Mouse (Mus musculus): ENCODE data around the gene Zfp36l1.

Zfp36l1 gene

GRCm38 (mm10) chr12:80131359-80132249 is 18.8 kb upstream of the Zfp36l1 start:
- DNase-seq (ENCODE audit: low spot score) = no peak

GRCm38 (mm10) chr12:80130558-80131358 is 17.9 kb upstream of the Zfp36l1 start:
- DNase-seq (ENCODE audit: low spot score) = no peak

- no peak for DNase-seq (ENCODE audit: low spot score)
Measured at GRCm38 (mm10) chr12:80129531-80129930, 16.7 kb upstream of the Zfp36l1 start.

- DNase-seq (ENCODE audit: low spot score) = no peak
Measured at GRCm38 (mm10) chr12:80127191-80127762, 14.5 kb upstream of the Zfp36l1 start.

- no peak for DNase-seq (ENCODE audit: low spot score)
Measured at GRCm38 (mm10) chr12:80125316-80125715, 12.5 kb upstream of the Zfp36l1 start.

- DNase-seq (ENCODE audit: low spot score) = no peak
Measured at GRCm38 (mm10) chr12:80124756-80125155, 11.9 kb upstream of the Zfp36l1 start.

- no peak for DNase-seq (ENCODE audit: low spot score)
Measured at GRCm38 (mm10) chr12:80124211-80124610, 11.4 kb upstream of the Zfp36l1 start.

- DNase-seq (ENCODE audit: low spot score) = no peak
Measured at GRCm38 (mm10) chr12:80123227-80123803, 10.5 kb upstream of the Zfp36l1 start.

- no peak for DNase-seq (ENCODE audit: low spot score)
Measured at GRCm38 (mm10) chr12:80121438-80121837, 8.6 kb upstream of the Zfp36l1 start.

- DNase-seq (ENCODE audit: low spot score) = no peak
Measured at GRCm38 (mm10) chr12:80118588-80118987, 5.8 kb upstream of the Zfp36l1 start.

GRCm38 (mm10) chr12:80116206-80117112 is 3.6 kb upstream of the Zfp36l1 start:
- no peak for DNase-seq (ENCODE audit: low spot score)

- no peak for DNase-seq (ENCODE audit: low spot score)
Measured at GRCm38 (mm10) chr12:80115863-80116194, 3.0 kb upstream of the Zfp36l1 start.

- DNase-seq (ENCODE audit: low spot score) = peak; percentile 77
Measured at GRCm38 (mm10) chr12:80115142-80115862, 2.5 kb upstream of the Zfp36l1 start.

GRCm38 (mm10) chr12:80114892-80115141 is 2.0 kb upstream of the Zfp36l1 start:
- DNase-seq (ENCODE audit: low spot score) = no peak

GRCm38 (mm10) chr12:80114031-80114891 is 1.4 kb upstream of the Zfp36l1 start:
- DNase-seq (ENCODE audit: low spot score) = peak; percentile 61

- no peak for DNase-seq (ENCODE audit: low spot score)
Measured at GRCm38 (mm10) chr12:80113586-80114021, 791 bp upstream of the Zfp36l1 start.

GRCm38 (mm10) chr12:80112071-80112660 is 647 bp downstream of the Zfp36l1 start:
- DNase-seq (ENCODE audit: low spot score) = no peak

- DNase-seq (ENCODE audit: low spot score) = no peak
Measured at GRCm38 (mm10) chr12:80111131-80112070, 1.4 kb downstream of the Zfp36l1 start.

GRCm38 (mm10) chr12:80110546-80110870 is 2.3 kb downstream of the Zfp36l1 start:
- no peak for DNase-seq (ENCODE audit: low spot score)
